Mouse (Mus musculus) CD8-positive naive resting alpha-beta T cell, adult 2 months (primary cell): Measurements from ENCODE around the gene Bbof1.

Source experiments
- DNase-seq, 2 experiments: peaks; one replicate each; pipeline ENCODE4 v3.0.0; 2022; ENCODE audit warnings: low read depth in 2 of 2, low spot score in 2 of 2

Gene Bbof1

DNA sequence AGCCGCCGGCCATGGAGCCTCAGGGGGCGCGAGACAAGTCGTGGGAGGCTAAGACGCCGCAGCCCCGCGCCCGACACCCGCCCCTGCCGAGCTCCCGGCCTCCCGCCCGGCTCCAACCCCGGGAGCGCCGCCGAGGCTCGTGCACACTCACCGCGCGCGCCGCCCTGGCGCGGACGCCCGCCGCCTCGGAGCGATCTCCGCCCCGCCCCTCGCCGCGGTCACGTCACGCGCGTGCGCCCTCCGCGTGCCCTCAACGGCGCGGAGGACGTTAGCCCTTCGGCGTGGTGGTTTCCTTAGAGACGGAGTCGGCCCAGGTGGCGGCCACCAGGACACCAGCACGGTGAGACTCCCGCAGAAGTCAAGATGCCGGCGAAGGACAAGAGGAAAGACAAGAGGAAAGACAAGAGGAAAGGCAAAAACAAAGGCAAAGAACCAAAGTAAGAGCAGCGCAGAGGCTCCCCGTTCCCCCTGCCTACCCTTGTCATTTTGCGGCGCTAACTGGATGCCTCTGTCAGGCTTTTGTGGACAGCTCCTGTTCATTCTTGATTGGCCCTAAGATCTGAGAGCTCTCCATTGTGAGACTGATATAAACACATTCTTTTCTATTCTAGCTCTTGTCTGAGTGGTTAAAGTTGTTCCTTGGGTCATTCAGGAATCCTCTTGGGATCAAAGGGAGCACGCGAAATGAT, at the start of gene Bbof1, which contains the start of gene Entpd5:
Gene Bbof1, plus strand, starts transcription at position 253 of the 689 bp plus-strand sequence.
Gene Entpd5, minus strand, starts transcription at position 211 of the 689 bp plus-strand sequence.
- DNase-seq = peak; percentile 78 to 86

DNA sequence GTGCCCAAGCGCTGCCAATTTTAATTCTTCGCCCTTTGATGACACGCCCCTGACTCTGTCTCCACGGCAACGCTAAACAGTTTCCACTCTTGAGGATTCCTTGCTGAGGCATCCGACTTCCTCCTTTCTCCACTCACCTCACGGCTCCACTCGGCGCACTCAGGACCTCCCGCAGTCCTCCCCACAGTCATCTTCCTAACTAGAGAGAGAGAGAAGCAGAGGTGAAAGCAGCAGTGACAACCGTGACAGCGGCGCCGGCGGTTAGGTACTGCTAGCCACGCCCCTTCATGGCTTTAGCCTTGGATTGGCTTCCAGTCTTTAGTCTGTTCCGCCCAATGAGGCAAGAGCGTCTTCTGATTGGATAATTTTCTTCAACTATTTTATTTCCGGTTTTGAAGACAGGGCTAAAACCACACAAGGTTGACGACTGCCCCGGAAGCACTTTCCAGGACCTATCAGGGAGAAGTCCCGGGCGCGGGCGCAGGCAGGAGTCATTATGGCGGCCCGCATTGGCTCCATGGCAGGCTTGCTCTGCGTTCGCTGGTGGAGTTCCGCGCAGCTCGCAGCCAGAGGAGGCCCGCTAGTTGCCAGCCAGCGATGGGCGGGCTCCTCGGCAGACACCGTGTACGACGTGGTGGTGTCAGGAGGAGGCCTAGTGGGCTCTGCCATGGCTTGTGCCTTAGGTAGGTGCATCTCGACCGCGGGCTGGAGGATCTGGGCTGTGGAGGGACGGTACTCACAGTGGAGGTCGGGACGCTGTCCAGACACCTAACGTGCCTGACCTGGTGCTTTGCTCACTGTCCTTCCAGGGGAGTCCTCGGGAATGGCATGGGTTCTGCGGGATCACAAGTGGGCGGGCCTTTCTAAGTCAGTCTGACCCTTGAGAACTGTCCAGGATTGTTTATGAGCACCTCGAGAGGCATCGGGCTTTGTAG, 47.0 kb upstream of the Bbof1 start, which contains the start of the genes Coq6 and Fam161b:
Gene Coq6, plus strand, starts transcription at position 103 of the 935 bp plus-strand sequence.
Gene Fam161b, minus strand, starts transcription at position 279 of the 935 bp plus-strand sequence.
- peak; percentile 91 to 93 for DNase-seq

DNA sequence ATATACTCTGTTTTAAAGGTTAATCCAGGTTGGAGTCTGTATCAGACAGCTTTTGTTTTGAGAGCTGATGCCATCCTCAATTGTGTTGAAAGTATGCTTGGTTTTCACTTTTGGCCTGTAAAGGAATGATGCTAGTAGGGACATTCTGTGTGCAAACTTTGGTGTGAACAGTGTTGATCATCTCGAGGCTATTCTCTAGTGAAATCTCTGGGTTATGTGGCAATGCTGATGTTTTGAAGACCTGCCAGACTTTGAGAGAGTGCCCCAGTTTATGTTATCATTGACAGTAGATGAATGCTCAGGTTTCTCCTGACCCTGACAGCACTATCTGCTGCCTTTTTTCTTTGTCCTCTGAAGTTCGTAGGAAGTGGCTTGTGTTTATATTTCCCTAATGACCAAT, 46.0 kb upstream of the Bbof1 start:
- DNase-seq = no peak

DNA sequence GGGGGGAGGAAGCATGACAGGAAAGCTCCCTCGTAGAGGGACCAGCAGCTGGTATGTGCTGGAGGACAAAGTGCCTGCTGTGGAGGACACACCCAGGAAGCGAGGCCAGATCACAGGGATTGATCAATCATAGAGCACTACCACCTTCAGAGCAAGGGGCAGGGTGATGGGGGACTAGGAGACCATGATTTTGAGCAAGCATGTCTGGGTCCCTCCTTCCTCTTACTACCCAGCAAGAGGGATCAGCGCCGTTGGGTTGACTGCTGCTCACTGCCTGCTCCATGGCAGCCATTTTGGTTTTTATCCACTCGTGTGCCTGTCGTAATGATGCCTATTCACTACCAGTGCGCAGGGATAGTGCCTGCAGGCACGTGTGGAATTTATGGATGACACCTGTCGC, 44.6 kb upstream of the Bbof1 start:
- DNase-seq = no peak

DNA sequence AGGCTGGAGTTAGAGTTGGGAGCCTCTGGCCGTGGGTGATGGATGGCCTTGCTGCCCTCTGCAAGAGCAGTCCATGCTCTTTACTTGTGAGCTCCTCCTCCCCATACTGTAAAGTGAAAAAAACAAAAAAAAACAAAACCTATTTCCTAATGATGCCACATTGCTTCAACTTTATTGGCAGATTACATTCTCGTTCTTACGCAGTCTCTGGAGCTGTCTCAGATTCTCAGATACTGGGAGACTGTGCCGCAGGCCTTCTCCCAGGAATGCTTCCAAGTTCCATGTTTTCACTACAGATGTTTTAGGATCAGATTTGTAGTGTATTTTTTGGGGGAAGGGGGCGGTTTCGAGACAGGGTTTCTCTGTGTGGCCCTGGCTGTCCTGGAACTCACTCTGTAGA, 43.7 kb upstream of the Bbof1 start:
- DNase-seq = no peak

DNA sequence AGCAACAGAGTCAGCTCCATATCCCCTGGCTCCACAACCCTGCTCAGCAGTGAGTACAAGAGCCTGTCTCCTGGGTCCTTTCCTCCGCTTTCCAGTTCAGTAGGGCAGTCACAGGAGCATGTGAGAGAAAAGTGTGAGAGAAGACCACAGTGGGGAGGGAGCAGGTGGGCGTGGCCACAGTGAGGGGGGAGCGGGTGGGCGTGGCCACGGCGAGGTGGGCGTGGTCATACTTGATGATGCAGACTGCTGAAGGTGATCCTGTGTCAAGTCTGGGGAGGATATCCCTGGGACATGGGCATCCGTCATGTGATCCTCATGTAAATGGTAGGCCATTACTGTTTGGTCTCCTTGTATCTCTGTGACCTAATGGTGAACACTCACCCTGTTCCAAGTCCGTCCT, 41.9 kb upstream of the Bbof1 start:
- DNase-seq = no peak

DNA sequence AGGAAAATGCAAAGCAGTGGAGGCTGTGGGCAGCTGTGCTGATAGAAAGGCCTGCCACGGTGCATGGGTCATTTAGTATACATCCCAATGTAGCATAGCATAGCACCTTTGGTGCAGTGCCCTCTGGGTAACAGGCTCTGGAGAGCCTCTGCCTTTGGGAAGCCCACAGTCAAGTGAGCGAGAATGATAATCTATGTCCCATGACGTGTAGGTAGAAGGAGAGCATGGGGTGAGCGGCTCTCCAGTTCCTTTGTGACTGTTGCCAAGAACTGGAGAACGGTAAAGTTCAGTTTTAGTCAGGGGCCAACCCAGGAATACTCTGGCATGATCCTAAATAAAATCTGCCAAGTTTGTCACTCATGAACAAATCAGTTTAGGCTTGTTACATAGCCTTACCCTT, 37.2 kb upstream of the Bbof1 start:
- no peak for DNase-seq

DNA sequence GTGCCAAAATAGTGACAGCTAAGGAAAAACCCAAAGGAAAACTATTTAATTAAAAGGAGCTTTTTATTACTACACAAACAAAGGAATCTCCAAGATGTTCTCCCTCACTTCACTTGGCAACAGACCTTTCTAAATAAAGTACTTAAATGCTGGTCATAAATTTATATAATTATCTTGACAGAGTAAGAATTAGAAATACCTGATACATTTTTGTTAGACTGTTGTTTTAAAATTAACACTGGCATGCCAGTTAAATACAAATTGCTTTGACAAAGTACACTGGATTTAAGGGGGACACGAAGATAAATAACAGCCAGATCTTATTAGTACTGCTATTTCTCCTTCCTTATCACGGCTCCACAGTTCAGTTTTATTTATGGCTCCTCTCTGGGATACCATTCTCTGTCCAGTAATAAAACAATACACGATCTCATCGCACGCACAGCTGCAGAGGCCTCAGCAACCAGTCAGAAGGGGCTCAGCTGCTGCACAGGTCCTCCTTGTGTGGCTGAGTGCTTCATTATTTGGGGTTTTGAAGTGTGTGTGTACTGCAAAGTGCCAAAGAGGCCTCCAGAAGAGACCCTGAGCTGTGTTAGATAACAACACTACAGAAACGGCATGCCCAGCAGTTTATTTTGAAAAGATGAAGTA, 34.9 kb upstream of the Bbof1 start:
- no peak for DNase-seq

DNA sequence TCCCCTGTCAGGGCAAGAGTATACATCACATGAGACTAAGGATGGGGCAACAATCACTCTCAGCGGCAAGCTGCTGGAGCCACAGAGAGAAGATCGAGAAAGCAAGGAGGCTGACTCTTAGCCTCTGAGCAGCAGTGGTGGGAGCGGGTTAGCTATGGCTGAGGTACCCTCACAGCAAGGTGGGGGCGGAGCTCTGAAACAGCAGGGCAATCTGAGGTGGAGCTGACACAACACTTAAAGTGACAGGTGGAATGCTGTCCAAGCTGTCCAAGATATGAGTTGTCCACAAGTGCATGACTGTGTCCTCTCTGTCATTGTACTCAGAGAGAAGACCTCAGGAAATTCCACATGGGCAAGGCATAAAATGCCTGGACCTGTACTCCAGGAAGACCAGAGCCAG, 26.5 kb upstream of the Bbof1 start:
- no peak for DNase-seq

DNA sequence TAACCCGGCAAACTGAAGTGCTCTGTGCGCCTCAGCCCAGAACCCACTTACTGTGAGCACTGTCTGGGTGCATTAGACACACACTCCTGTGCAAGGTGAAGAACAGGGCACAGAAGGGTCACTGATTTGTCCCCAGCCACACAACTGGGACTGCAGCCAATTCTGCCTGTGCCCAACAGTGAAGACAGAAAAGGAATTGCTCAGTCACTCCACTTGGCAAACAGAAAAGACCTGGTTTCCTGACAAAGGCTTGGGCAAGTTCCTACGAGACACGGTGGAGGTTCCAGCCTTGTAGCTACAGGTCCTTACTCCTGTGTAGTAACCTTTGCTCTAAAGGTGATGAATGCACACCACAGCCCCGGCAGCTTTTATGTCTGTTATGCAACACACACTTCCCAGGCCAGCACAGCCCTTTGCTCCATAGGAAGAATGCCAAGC, 24.2 kb upstream of the Bbof1 start:
- DNase-seq = no peak

DNA sequence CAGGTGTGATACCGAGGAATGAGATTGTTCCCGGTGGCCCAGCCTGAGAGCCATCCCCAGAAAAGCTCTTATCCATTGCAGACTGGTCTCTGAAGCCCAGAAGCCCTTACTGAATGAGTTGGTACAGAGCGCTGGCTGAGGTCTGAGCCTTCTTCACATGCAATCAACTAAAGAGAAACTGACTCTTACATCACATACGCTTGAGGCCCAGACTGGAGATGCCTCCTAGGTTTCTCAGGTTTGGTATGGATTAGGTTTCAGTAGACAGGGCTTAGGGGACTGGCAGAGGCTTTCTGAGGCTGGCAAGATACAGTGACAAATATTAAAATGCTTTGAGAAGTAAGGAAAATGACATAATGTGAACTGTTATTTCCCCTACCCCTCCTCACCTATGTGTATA, 23.5 kb upstream of the Bbof1 start:
- DNase-seq = no peak

DNA sequence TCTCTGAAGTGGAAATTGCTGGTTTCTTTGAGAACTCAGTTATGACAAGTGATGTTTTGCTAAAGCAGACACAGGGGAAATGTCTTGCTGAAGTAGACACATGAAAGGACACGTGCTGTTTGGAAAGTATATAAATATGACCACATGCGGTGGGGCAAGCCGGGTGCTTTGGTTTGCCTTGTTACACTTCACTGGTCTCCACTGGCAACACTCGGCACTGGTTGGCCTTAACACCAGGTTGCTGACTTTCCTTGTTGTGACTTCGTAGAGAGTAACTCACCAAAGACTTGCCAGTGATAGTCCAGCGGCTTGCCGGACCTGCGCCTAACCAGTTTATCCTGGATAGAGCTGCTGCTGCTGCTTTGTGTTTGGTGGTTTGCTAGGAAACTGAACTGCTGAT, 20.8 kb upstream of the Bbof1 start:
- DNase-seq = no peak

DNA sequence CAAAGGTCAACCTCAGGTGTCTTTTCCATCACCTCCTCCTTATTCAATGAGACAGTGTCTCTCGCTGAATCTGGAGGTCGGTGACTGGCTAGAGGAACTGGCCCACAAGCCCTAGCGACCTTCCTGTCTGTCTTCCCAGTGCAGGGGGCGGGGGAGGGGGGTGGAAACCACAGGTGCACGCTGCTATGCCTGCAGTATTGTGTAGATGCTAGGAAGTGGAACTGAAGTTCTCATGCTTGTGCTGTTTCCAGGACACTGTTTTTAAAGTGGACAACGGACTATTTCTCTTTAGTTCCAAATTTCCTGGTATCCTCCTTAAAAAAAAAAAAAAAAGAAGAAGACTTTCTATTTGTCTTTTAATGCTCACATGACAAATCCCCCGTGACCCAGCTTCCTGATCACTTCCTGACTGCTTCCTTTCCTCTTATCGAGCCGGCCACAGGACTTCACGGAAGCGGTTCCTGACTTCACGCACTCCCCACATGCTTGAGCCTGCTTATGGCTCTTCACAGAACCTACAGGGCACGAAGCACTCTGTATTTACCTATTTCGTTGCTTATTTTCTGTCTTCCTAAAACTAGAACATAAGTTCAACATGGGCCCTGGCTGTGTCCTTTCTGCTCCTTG, 20.0 kb upstream of the Bbof1 start:
- no peak for DNase-seq

DNA sequence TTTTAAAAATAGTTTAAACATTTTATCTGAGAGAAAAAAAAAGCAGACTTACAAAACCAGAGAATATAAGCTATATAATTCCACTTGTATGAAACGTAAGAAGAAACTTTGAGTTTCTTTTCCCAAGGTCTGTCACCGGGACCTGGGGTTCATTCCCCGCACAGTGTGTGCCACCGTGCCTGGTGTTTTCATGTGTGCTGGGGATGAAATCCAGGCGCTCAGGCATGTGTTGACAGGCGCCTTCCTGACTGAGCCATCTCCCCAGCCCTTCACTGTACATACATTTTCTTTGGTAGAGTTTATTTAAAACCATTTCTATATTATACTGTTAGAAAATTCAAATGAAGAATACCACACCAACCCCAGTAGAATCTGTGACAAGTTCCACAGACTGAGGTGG, 18.5 kb upstream of the Bbof1 start:
- DNase-seq = no peak

DNA sequence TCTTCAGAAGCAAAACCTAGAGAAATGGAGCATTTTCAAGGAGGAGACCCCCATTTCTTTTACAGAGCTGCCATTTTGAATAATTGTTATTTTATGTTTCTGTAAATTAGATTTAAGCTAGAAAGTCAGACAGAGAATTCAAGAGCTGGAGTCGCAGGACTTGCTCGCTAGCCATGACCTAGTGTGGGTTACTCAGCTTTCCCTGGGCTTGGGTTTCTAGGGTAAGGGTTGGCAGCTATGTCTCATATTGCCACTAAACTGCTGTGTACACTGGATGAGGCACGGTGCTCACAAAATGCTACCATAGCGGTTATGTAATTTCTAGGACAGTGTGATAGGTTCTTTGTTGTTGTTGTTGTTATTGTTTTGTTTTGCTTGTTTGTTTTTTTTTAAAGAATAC, 16.2 kb upstream of the Bbof1 start:
- no peak for DNase-seq

DNA sequence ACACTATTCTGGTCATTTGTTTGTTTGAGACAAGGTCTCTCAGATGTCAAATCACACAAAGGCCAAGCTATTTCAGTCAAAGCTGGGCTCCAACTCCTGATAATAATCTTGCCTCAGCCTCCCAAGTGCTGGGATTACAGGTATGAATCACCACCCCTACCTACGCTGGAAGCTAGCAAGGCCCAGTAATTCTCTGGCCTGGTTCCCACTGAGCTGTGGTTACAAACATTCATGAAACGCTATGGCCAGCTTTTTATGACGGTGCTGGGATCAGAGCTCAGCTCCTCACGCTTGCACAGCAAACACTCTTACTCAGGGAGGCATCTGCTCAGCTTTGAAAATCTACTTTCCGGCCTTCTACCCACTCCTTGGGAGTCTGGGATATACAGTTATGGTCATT, 15.0 kb upstream of the Bbof1 start:
- DNase-seq = no peak

DNA sequence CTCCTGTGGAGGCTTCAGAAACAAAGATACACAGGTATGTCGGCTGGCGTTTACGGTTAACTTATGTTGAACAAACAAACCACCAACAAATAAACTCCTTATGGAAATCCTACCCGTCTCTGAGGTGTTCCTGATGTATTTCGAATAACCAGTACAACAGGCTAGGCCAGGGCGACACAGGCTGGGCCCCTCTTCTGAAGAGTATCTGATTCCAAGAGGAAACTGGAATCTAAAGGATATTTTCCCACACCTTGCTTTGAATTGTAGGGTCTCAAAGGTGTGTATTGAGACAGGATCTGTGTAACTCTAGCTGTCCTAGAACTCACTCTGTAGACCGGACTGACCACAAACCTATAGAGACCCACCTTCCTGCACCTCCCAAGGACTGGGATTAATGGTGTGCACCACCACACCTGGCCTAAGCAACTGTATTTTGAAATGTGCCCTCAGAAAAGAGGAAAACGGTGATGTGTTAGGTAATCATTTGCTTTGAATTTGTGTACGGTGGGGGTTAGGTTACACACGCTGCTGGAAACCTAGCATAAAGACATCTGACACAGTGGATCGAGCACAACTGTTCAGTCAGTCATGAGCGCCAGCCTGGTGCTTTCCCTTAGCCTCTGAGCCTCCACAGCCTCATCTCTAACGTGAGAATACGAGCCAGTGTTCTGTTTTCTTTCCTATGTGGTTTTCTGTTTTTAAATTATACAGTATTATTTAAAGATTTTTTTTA, 11.8 kb upstream of the Bbof1 start:
- no peak for DNase-seq

DNA sequence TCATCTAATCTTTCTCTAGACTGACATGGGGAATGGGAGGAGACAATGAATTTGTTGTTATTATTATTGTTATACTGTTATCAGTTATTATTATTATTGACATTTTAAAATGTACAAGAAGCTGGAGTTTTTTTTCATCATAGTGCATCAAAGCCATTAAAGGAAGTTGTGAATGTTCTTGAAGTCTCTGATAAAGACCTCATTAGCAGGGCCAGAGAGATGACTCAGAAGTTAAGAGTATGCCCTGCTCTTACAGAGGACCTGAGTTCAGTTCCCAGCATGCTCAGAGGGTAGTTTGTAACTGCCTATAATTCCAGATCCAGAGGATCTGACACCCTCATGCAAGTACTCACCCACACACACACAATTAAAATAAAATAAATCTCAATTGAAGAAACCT, 11.2 kb upstream of the Bbof1 start:
- no peak for DNase-seq

DNA sequence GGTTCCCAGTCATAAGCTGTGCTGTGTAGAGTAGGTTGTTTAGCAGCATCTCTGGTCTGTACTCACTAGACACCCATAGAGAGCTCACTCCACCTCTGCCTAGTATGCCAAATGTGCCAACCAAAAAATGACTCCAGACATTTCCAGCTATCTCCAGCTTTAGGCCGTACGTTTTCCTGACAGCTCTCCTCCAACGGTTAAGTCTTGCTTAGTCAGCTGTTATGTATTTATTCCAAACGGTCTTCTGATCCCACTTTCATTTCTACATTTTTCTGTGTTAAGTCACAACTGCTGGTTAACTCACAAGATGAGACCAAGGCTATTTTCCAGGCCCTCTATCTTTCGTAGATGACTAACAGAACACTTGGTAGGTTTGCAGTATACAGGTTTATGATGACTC, 10.2 kb upstream of the Bbof1 start:
- DNase-seq = no peak

DNA sequence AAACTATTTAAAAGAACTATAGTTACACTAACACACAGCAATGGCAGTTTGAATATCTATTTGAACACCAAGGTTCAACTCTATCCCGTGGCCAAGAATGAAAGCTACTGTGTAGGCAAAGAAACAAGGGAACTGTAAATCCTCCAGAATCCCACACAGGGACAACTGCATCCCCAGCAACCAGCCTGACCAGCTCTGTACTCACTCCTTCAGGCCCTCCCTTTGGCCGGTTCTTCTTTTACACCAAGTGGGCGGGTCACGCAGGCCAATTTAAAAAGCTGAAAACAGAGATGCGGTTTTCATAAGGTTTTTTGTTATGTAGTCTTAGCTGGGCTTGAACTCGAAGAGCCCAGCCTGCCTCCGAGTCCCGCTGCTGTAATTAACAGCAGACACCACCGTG, 9.7 kb upstream of the Bbof1 start:
- no peak for DNase-seq

DNA sequence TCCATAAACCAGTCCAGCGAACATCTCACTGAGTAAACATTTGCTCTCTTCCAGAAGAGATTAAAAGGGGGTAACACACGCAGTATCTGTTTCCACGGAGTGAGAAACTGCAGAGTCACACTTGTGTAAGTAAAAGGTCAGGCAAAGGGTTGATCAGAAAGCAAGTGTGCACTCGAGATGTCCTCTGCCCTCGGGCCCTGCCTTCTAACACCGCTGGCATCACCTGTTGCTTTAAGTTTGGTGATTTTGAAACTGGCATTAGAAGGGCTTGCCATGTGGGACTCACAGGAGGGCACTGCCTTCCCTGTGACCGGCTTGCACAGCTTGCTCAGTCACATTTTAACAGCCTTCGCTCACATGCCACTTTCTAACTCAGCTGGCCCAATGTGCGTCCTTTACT, 9.2 kb upstream of the Bbof1 start:
- no peak for DNase-seq
